Mouse (Mus musculus) small intestine, adult 2 months (tissue): Measurements from ENCODE around the gene Znhit3. TPM values are rescaled to one million over a fixed set of nuclear protein-coding genes. Genes with fewer than 3 reads are reported as not detected.
A peak's percentile ranks its signal among the peaks of the same experiment; 100 is the strongest.

Experiments
- H3K27ac ChIP-seq: fragments of 200-500 bp; 2 replicates; pipeline ENCODE4 v1.5.1; 2012; ENCODE audit warnings: low read depth, low read length, control low read depth, inconsistent platforms; ENCODE audit not compliant: insufficient read depth
- H3K27me3 ChIP-seq: fragments of 200-500 bp; 2 replicates; pipeline ENCODE4 v1.6.1; 2012; ENCODE audit warnings: mild to moderate bottlenecking, moderate library complexity, low read length, inconsistent platforms; ENCODE audit not compliant: control insufficient read depth, insufficient read depth
- H3K36me3 ChIP-seq: fragments of 200-500 bp; 2 replicates; pipeline ENCODE4 v1.6.1; 2012; ENCODE audit warnings: mild to moderate bottlenecking, low read length, control low read depth, inconsistent platforms; ENCODE audit not compliant: control insufficient read depth, insufficient read depth
- H3K4me1 ChIP-seq: fragments of 200-500 bp; 2 replicates; pipeline ENCODE4 v1.6.1; 2012; ENCODE audit warnings: low read length, inconsistent platforms, mixed read lengths; ENCODE audit not compliant: control insufficient read depth, insufficient read depth, insufficient read length
- H3K4me3 ChIP-seq: fragments of 200-500 bp; 2 replicates; pipeline ENCODE4 v1.5.1; 2012; ENCODE audit warnings: low read depth, mild to moderate bottlenecking, control low read depth, inconsistent platforms, low read length, moderate library complexity
- CTCF ChIP-seq: fragments of 200-500 bp; IDR thresholded peaks from 2 replicates; pipeline ENCODE4 v1.5.1; 2012; ENCODE audit warnings: low read depth, mild to moderate bottlenecking, control low read depth, inconsistent platforms, low read length, moderate library complexity, mixed read lengths; ENCODE audit not compliant: insufficient replicate concordance, insufficient read length; ENCODE audit errors: extremely low read depth
- POLR2A ChIP-seq: fragments of 200-500 bp; IDR thresholded peaks from 2 replicates; pipeline ENCODE4 v1.6.1; 2012; ENCODE audit warnings: low read depth, mild to moderate bottlenecking, control low read depth, inconsistent platforms, low read length, moderate library complexity
- WGBS: fragments of 180-500 bp; shearing (Covaris S2); methylation state at CpG from one replicate; pipeline ENCODE4 v1.1.7; 2018; 5-methylcytosine and 5-hydroxymethylcytosine counted together
- polyA plus RNA-seq: library from polyadenylated mRNA; depleted of rRNA; stranded (reverse); fragments of >200 nt; gene quantifications from 2 replicates; pipeline ENCODE4 v1.2.3, GENCODE M21; 2012

Znhit3 gene
- polyA plus RNA-seq, 1 experiment = 4.3 TPM

DNA sequence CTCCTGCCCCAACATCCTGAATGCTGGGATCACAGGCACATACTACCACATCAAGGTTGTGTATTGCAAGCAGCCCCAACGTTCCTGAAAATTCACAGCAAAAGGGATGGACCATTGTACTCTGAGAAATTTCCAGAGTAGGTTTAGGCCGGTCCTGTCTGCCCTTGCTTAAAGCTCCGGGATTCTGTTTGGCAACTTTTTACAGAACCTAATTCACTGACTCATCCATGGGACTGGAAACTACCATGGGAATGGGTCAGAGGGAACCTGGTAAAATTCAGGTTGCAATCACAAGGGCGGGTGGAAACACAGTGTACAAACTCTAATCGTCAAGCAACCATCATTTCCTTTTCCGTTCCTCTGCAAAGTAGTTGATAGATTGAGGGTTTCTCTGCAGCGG, 3.8 kb upstream of the Znhit3 start:
- 61% methylated on average over 7 of the region's 7 CpGs for WGBS
- Histone ChIP-seq H3K27ac (no peak overlapping the region), H3K36me3 (no peaks in the 10 kb centered on the region), H3K27me3 (no peaks in the 10 kb centered on the region), H3K4me1 (peaks cover 4% of the 10 kb centered on the region; the same call in 1 of the 2 replicates), H3K4me3 (no peak overlapping the region)
- TF ChIP-seq POLR2A = no peak
- TF ChIP-seq CTCF = no peak

DNA sequence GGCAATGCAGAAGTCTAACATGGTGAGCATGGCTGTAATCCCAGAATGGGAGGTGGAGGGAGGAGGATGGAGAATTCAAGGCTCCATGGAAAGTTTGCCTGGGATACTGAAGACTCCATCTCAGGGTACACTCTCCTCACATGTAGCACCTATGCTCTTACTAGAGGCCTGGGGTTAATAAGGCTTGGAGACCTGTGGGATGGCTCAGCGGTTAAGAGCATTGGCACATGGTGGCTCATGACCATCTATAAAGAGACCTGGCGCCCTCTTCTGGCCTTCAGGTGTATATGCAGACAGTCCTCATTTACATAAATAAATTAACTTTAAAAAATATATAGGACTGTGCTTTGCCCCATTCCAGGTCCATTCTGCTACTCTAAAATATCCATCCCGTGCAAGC, 3.1 kb upstream of the Znhit3 start:
- Histone ChIP-seq H3K36me3 (no peaks in the 10 kb centered on the region), H3K4me3 (no peak overlapping the region), H3K27me3 (no peaks in the 10 kb centered on the region), H3K4me1 (peaks cover 4% of the 10 kb centered on the region; the same call in 1 of the 2 replicates), H3K27ac (no peak overlapping the region)
- 34% methylated on average over 3 of the region's 3 CpGs for WGBS
- TF ChIP-seq CTCF (peak; percentile 53; the same call in 1 of the 2 replicates), POLR2A (no peak)

DNA sequence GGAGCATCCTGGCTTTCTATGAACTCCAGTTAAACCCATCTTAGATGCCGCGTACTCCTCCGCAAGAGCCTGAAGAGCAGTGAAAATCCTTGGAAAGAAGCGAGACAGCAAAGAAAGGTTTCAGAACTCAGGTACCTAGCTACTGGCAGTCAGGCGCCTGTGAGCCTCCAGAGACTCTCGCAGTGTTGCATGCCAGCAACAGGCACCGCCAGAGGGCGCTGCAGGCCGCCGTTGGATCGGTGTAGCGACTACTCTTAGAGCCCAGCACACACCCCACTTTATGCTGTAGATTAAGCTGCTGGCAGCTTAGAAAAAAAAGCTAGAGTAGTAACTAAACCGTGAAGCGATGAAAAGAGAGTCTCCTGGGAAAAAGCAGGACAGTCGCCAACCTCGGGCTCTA, 2.3 kb upstream of the Znhit3 start:
- Histone ChIP-seq H3K36me3 (no peaks in the 10 kb centered on the region), H3K27me3 (no peaks in the 10 kb centered on the region), H3K4me3 (no peak overlapping the region), H3K4me1 (peaks cover 4% of the 10 kb centered on the region; the same call in 1 of the 2 replicates), H3K27ac (no peak overlapping the region)
- TF ChIP-seq POLR2A (no peak), CTCF (peak; percentile 98)
- WGBS = 5% methylated on average over 16 of the region's 16 CpGs

DNA sequence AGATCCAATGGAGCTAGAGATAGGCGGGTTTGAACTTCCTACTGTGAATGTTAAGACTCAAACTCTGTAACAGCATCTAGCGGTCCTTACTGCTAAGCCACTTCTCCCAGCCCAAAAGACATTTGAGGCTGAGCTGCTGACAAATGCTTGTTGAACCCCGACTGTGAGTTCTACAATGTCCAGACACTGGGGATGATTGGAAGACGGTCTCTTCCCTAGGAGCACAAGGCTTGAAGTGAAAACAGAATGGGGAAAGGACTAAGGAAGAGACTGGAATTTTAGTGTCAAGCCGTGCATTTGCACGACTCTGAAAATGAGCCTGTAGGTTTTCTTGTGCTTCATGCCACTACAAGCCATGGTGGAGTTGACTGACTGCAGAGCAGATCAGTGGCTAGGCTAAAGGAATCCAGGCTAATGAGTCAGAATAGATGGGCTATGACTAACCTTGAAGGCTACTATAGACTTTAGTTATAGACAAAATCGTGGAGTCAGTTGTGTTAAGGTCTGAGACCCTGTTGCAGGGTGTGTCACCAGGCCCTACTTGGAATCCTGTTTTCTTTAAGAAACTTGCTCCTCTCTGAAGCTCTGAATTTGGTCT, 636 bp upstream of the Znhit3 start:
- 62% methylated on average over 7 of the region's 7 CpGs for WGBS
- H3K36me3 ChIP-seq = peaks cover 3% of the 10 kb centered on the region; the same call in 1 of the 2 replicates
- no peak overlapping the region for H3K4me3 ChIP-seq
- TF ChIP-seq POLR2A = no peak
- no peak overlapping the region for H3K27ac ChIP-seq
- peaks cover 4% of the 10 kb centered on the region; the same call in 1 of the 2 replicates for H3K4me1 ChIP-seq
- no peaks in the 10 kb centered on the region for H3K27me3 ChIP-seq

DNA sequence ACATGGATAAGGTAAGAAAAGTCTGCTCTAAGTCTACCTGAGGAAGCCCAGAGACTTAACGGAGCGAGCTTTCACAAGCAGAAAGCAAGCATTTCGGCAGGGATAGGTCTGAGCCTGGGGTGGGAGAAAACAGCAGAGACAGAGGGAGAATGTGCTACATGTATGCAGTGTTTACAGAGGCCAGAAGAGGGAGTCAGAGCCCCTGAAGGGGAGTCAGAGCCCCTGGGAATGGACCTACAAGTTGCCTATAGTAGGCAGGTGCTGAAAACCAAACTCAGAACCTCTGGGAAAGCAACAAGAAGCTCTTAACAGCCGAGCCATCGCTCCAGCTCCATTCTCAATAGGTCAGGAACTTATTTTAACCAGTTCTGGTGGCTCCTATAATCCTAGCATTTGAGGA, 1.5 kb downstream of the Znhit3 start:
- no peak overlapping the region for H3K27ac ChIP-seq
- no peak for TF ChIP-seq POLR2A
- TF ChIP-seq CTCF = no peak
- H3K27me3 ChIP-seq = no peaks in the 10 kb centered on the region
- H3K4me3 ChIP-seq = no peak overlapping the region
- 85% methylated on average over 5 of the region's 5 CpGs for WGBS
- peaks cover 18% of the 10 kb centered on the region for H3K36me3 ChIP-seq
- H3K4me1 ChIP-seq = peaks cover 4% of the 10 kb centered on the region; the same call in 1 of the 2 replicates

DNA sequence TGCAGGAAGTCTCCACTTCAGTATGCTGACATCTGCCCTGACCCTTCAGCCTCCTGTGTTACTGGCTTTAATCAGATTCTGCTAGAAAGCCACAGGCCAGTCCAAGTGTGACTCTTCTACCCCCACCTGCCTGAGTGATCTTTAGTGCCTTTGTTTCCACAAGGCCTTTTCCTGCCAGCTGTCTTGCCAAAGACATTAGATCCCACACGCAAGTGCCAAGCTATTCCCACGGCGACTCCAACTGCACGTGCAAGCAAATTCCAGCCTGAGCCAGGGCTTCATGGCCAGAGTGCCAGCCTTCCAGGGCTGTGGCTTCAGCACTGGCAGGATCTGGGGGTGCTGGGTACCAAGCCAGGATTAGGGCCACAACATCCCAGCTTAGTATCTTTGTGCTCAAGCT, 5.8 kb downstream of the Znhit3 start:
- Histone ChIP-seq H3K4me1 (no peaks in the 10 kb centered on the region), H3K27me3 (no peaks in the 10 kb centered on the region), H3K27ac (no peak overlapping the region), H3K4me3 (no peak overlapping the region), H3K36me3 (peaks cover 50% of the 10 kb centered on the region)
- 73% methylated on average over 4 of the region's 4 CpGs for WGBS
- TF ChIP-seq POLR2A = no peak
- TF ChIP-seq CTCF = no peak

DNA sequence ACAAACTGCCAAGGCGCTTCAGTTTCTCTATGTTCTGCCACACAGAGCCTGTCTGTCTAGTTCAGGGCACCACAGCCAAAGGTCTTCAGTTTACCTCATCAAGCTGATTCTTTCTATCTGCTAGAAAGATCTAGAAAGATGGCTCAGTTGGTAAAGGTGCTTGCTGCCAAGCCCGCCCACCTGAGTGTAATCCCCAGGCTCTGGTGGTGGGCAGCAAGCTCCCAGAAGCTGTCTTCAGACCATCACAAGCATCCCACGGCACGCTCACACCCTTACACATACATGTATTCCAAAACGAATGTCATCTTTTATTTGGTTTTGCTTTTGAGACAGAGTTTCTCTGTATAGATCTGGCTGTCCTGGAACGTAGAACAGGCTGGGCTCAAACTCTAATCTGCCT, 7.7 kb downstream of the Znhit3 start:
- 93% methylated on average over 6 of the region's 6 CpGs for WGBS
- Histone ChIP-seq H3K27me3 (no peaks in the 10 kb centered on the region), H3K4me3 (no peak overlapping the region), H3K36me3 (peaks cover 61% of the 10 kb centered on the region), H3K4me1 (no peaks in the 10 kb centered on the region), H3K27ac (no peak overlapping the region)
- TF ChIP-seq CTCF = no peak
- TF ChIP-seq POLR2A = no peak
